Mouse (Mus musculus) liver, embryonic 14.5 days (tissue): ENCODE data around the gene Armcx3.

Experiments used
- CTCF ChIP-seq: IDR thresholded peaks from 2 replicates; pipeline ENCODE4 v1.5.1; 2016; ENCODE audit warnings: antibody characterized with exemption, low read depth, control low read depth
- EP300 ChIP-seq: IDR thresholded peaks from 2 replicates; pipeline ENCODE4 v1.6.1; 2016; ENCODE audit warnings: antibody characterized with exemption, low read depth

DNA sequence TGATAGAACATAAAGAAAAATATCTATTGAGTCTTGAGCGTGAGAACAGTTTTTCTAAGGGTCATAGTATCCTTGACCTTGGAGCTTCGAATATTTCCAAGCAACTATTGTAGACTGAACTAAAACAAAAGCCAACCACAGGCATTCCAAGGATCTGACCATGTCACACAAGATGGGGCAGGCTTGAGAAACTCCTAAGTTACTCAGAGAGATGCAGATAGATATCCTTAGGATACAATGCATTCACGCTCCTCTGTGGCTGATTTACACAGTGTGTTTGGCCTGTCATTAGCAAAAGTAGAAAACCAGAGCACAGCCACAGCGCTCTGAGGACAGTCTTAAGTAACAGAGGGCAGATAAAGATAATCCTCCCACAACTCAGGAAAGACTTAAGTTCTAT, 17.2 kb upstream of the Armcx3 start:
- TF ChIP-seq CTCF (no peak), EP300 (no peak)
